Mouse (Mus musculus): Measurements from ENCODE around the gene Gnat1. TPM values are rescaled to one million over a fixed set of nuclear protein-coding genes. Genes with fewer than 3 reads are reported as not detected.

Gnat1 gene
- polyA plus RNA-seq, 1 experiment from 2014 or later = 2.2 TPM

GRCm38 (mm10) chr9:107624539-107624938, 55.0 kb downstream of the Gnat1 start:
- H3K27ac ChIP-seq (ENCODE audit: low read length) = no peak overlapping the region
- no peaks in the 10 kb centered on the region for H3K9me3 ChIP-seq (replicated peaks; ENCODE audit: control insufficient read depth, low read length, poor library complexity, severe bottlenecking)
- no peaks in the 10 kb centered on the region for H3K27me3 ChIP-seq (ENCODE audit: control insufficient read depth, insufficient read depth, low read depth, low read length)
- H3K4me1 ChIP-seq (ENCODE audit: control insufficient read depth, insufficient read depth, low read length) = peaks cover 37% of the 10 kb centered on the region
- peaks cover 7% of the 10 kb centered on the region for H3K36me3 ChIP-seq (ENCODE audit: control insufficient read depth, insufficient read depth, low read length)
- no peak overlapping the region for H3K4me2 ChIP-seq (ENCODE audit: low read length)
- no peak overlapping the region for H3K9ac ChIP-seq (ENCODE audit: low read depth, low read length)
- ATAC-seq = no peak
- WGBS = 61% methylated on average over 5 of the region's 5 CpGs
- no peak overlapping the region for H3K4me3 ChIP-seq (ENCODE audit: low read depth, low read length)

Other genes with a start within 250 kb of the Gnat1 start
- 45.2 and 47.2 TPM in 2 replicates for gene Tmem115, start 145.8 kb downstream of the Gnat1 start, polyA plus RNA-seq (2015; fragmentation: Nextera tagmentation; extraction: Ambion mirVana)
- 44.4 and 50.7 TPM in 2 replicates for gene Cyb561d2, start 137.5 kb downstream of the Gnat1 start, polyA plus RNA-seq (2015; fragmentation: Nextera tagmentation; extraction: Ambion mirVana)
- gene Nprl2, start 137.5 kb downstream of the Gnat1 start, polyA plus RNA-seq (2015; fragmentation: Nextera tagmentation; extraction: Ambion mirVana) = 76.2 and 82.2 TPM in 2 replicates
- gene Zmynd10, start 132.4 kb downstream of the Gnat1 start, polyA plus RNA-seq (2015; fragmentation: Nextera tagmentation; extraction: Ambion mirVana) = 3.5 and 6.1 TPM in 2 replicates
- gene Rassf1, start 128.2 kb downstream of the Gnat1 start, polyA plus RNA-seq (2015; fragmentation: Nextera tagmentation; extraction: Ambion mirVana) = 45.3 and 49.4 TPM in 2 replicates
- gene Tusc2, start 116.5 kb downstream of the Gnat1 start, polyA plus RNA-seq (2015; fragmentation: Nextera tagmentation; extraction: Ambion mirVana) = 123 and 127 TPM in 2 replicates
- 69.6 and 74.9 TPM in 2 replicates for gene Hyal2, start 111.8 kb downstream of the Gnat1 start, polyA plus RNA-seq (2015; fragmentation: Nextera tagmentation; extraction: Ambion mirVana)
- 7.2 TPM in 2 replicates for gene Hyal1, start 102.8 kb downstream of the Gnat1 start, polyA plus RNA-seq (2015; fragmentation: Nextera tagmentation; extraction: Ambion mirVana)
- gene Naa80, start 100.8 kb downstream of the Gnat1 start, polyA plus RNA-seq (2015; fragmentation: Nextera tagmentation; extraction: Ambion mirVana) = 14.9 and 18.6 TPM in 2 replicates
- 2.0 and 2.4 TPM in 2 replicates for gene Hyal3, start 98.9 kb downstream of the Gnat1 start, polyA plus RNA-seq (2015; fragmentation: Nextera tagmentation; extraction: Ambion mirVana)
- gene Ifrd2, start 92.1 kb downstream of the Gnat1 start, polyA plus RNA-seq (2015; fragmentation: Nextera tagmentation; extraction: Ambion mirVana) = 14.6 and 15.4 TPM in 2 replicates
- 3.7 and 3.9 TPM in 2 replicates for gene Sema3b, start 70.5 kb downstream of the Gnat1 start, polyA plus RNA-seq (2015; fragmentation: Nextera tagmentation; extraction: Ambion mirVana)
- 278 and 281 TPM in 2 replicates for gene Gnai2, start 44.3 kb downstream of the Gnat1 start, polyA plus RNA-seq (2015; fragmentation: Nextera tagmentation; extraction: Ambion mirVana)
- 31.1 and 34.0 TPM in 2 replicates for gene Slc38a3, start 10.2 kb downstream of the Gnat1 start, polyA plus RNA-seq (2015; fragmentation: Nextera tagmentation; extraction: Ambion mirVana)
- 16.6 and 19.2 TPM in 2 replicates for gene Sema3f, start 30.8 kb upstream of the Gnat1 start, polyA plus RNA-seq (2015; fragmentation: Nextera tagmentation; extraction: Ambion mirVana)
- gene Rbm5, start 91.3 kb upstream of the Gnat1 start, polyA plus RNA-seq (2015; fragmentation: Nextera tagmentation; extraction: Ambion mirVana) = 239 and 270 TPM in 2 replicates
- gene Rbm6, start 193.5 kb upstream of the Gnat1 start, polyA plus RNA-seq (2015; fragmentation: Nextera tagmentation; extraction: Ambion mirVana) = 95.5 and 113 TPM in 2 replicates
- gene Mon1a, start 208.4 kb upstream of the Gnat1 start, polyA plus RNA-seq (2015; fragmentation: Nextera tagmentation; extraction: Ambion mirVana) = 23.3 and 23.4 TPM in 2 replicates
- gene Mst1r, start 227.2 kb upstream of the Gnat1 start, polyA plus RNA-seq (2015; fragmentation: Nextera tagmentation; extraction: Ambion mirVana) = 1.4 and 2.6 TPM in 2 replicates
- gene Actl11, start 248.8 kb upstream of the Gnat1 start, polyA plus RNA-seq (2015; fragmentation: Nextera tagmentation; extraction: Ambion mirVana) = not detected in 2 replicates

Measured in midbrain, embryonic 16.5 days (tissue).